Mouse (Mus musculus): Measurements from ENCODE around the gene Morf4l1.

DNA sequence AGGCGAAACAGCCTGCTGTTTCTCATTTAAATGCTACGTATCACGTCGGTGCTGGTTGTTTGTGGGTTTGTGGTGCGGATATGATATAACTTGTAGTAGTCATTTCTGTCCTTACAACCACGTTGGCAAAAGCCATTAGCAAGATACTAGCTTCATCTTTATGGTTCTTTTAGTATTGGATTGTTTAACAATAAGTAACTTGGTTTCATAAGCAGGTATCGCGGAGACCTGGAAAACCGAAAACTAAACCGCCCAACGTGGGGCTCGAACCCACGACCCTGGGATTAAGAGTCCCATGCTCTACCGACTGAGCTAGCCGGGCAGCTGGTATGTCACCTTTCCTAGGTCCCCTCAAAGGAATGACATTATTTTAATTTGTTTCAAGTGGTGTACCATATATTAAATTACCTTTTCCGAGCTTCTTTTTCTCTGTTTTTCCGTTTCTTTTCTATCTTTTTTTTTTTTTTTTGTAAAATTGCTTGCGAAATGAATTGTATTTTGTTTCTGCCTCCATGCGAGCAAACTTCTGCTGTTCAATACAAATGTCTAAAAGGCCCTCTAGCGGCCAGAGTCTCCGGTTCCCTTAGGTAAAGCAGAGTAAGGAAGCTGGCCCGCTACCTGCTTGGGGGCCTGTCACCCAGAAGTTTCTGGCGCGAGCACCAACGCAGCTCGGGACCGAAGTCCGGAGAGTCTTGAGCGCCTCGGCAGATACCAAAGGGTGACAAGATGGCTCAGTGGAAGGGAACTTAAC, 11.9 kb upstream of the Morf4l1 start:
- peak; percentile 64 for TF ChIP-seq CTCF (IDR thresholded peaks at IDR 0.05; ENCODE audit: low read depth)
- TF ChIP-seq EP300 (IDR thresholded peaks at IDR 0.05; ENCODE audit: low read depth) = no peak
